Mouse (Mus musculus): Measurements from ENCODE around the gene Fam198a.

The Fam198a gene

GRCm38 (mm10) chr9:121925959-121926358 lies 24.8 kb upstream of the Fam198a start:
- no peak for DNase-seq (ENCODE audit: low read depth, low spot score)

- DNase-seq (ENCODE audit: low read depth, low spot score): no peak
These were observed 24.0 kb upstream of the Fam198a start for GRCm38 (mm10) chr9:121926634-121927405.

- DNase-seq (ENCODE audit: low read depth, low spot score): no peak
These were observed 23.1 kb upstream of the Fam198a start for GRCm38 (mm10) chr9:121927721-121928120.

- DNase-seq (ENCODE audit: low read depth, low spot score): no peak
These were observed 22.3 kb upstream of the Fam198a start for GRCm38 (mm10) chr9:121928498-121928897.

GRCm38 (mm10) chr9:121934856-121935255 lies 15.9 kb upstream of the Fam198a start:
- DNase-seq (ENCODE audit: low read depth, low spot score): no peak

GRCm38 (mm10) chr9:121936952-121937351 lies 13.8 kb upstream of the Fam198a start:
- no peak for DNase-seq (ENCODE audit: low read depth, low spot score)

GRCm38 (mm10) chr9:121937451-121937864 lies 13.3 kb upstream of the Fam198a start:
- no peak for DNase-seq (ENCODE audit: low read depth, low spot score)

- no peak for DNase-seq (ENCODE audit: low read depth, low spot score)
These were observed 12.8 kb upstream of the Fam198a start for GRCm38 (mm10) chr9:121937944-121938355.

GRCm38 (mm10) chr9:121943005-121943404 lies 7.8 kb upstream of the Fam198a start:
- DNase-seq (ENCODE audit: low read depth, low spot score): no peak

- no peak for DNase-seq (ENCODE audit: low read depth, low spot score)
These were observed 7.2 kb upstream of the Fam198a start for GRCm38 (mm10) chr9:121943628-121944027.

- DNase-seq (ENCODE audit: low read depth, low spot score): no peak
These were observed 3.0 kb upstream of the Fam198a start for GRCm38 (mm10) chr9:121947784-121948183.

- DNase-seq (ENCODE audit: low read depth, low spot score): no peak
These were observed 2.4 kb upstream of the Fam198a start for GRCm38 (mm10) chr9:121948431-121948830.

- no peak for DNase-seq (ENCODE audit: low read depth, low spot score)
These were observed 281 bp downstream of the Fam198a start for GRCm38 (mm10) chr9:121951114-121951423.

- DNase-seq (ENCODE audit: low read depth, low spot score): no peak
These were observed 1.8 kb downstream of the Fam198a start for GRCm38 (mm10) chr9:121952596-121952995.

GRCm38 (mm10) chr9:121959966-121960635 lies 9.3 kb downstream of the Fam198a start:
- no peak for DNase-seq (ENCODE audit: low read depth, low spot score)

- DNase-seq (ENCODE audit: low read depth, low spot score): no peak
These were observed 14.2 kb downstream of the Fam198a start for GRCm38 (mm10) chr9:121964941-121965340.

GRCm38 (mm10) chr9:121968258-121968657 lies 17.5 kb downstream of the Fam198a start:
- DNase-seq (ENCODE audit: low read depth, low spot score): no peak

GRCm38 (mm10) chr9:121969841-121970381 lies 19.1 kb downstream of the Fam198a start:
- DNase-seq (ENCODE audit: low read depth, low spot score): no peak

- DNase-seq (ENCODE audit: low read depth, low spot score): no peak
These were observed 22.4 kb downstream of the Fam198a start for GRCm38 (mm10) chr9:121973207-121973606.

- no peak for DNase-seq (ENCODE audit: low read depth, low spot score)
These were observed 23.6 kb downstream of the Fam198a start for GRCm38 (mm10) chr9:121974141-121974986.

GRCm38 (mm10) chr9:121975321-121975720 lies 24.5 kb downstream of the Fam198a start:
- DNase-seq (ENCODE audit: low read depth, low spot score): no peak

- DNase-seq (ENCODE audit: low read depth, low spot score): no peak
These were observed 30.3 kb downstream of the Fam198a start for GRCm38 (mm10) chr9:121981046-121981445.
